Mouse (Mus musculus) left cerebral cortex, postnatal 25 days (tissue): Measurements from ENCODE around the gene Gzmm. TPM values are rescaled to one million over a fixed set of nuclear protein-coding genes. Genes with fewer than 3 reads are reported as not detected.

Experiments
- total RNA-seq, 2 experiments: library from RNA; stranded (reverse); gene quantifications; 2 replicates each; pipeline ENCODE4 v1.2.3; 2021

Gzmm gene
- total RNA-seq, 2 experiments from 2014 or later: 1.5 to 2.4 TPM

Other genes with a start within 250 kb of the Gzmm start
- not detected for gene Vmn2r83, start 220.3 kb upstream of the Gzmm start, total RNA-seq
- 1 to 10 TPM; 2.3 to 4.3 TPM for gene Plpp2, start 155.2 kb upstream of the Gzmm start, total RNA-seq
- 10 to 100 TPM; 48.2 to 48.4 TPM for gene Mier2, start 133.8 kb upstream of the Gzmm start, total RNA-seq
- not detected for gene Theg, start 101.7 kb upstream of the Gzmm start, total RNA-seq
- 10 to 100 TPM; 15.2 to 18.6 TPM for gene C2cd4c, start 75.0 kb upstream of the Gzmm start, total RNA-seq
- 10 to 100 TPM; 42.2 to 44.4 TPM for gene Shc2, start 51.1 kb upstream of the Gzmm start, total RNA-seq
- gene Odf3l2, start 43.3 kb upstream of the Gzmm start, total RNA-seq: under 1 TPM; 0.34 to 0.57 TPM
- gene Madcam1, start 24.5 kb upstream of the Gzmm start, total RNA-seq: not detected
- gene Tpgs1, start 19.7 kb upstream of the Gzmm start, total RNA-seq: 10 to 100 TPM; 82.0 to 82.8 TPM
- gene Cdc34, start 6.8 kb upstream of the Gzmm start, total RNA-seq: 10 to 100 TPM; 75.9 to 78.0 TPM
- 100 to 1,000 TPM; 650 to 673 TPM for gene Bsg, start 15.5 kb downstream of the Gzmm start, total RNA-seq
- gene Hcn2, start 27.6 kb downstream of the Gzmm start, total RNA-seq: 100 to 1,000 TPM; 111 to 123 TPM
- gene Polrmt, start 57.6 kb downstream of the Gzmm start, total RNA-seq: 10 to 100 TPM; 42.1 to 45.7 TPM
- gene Fgf22, start 66.1 kb downstream of the Gzmm start, total RNA-seq: 1 to 10 TPM; 2.8 to 4.0 TPM
- 10 to 100 TPM; 90.9 to 96.0 TPM for gene Rnf126, start 77.9 kb downstream of the Gzmm start, total RNA-seq
- gene Fstl3, start 88.3 kb downstream of the Gzmm start, total RNA-seq: 1 to 10 TPM; 2.2 to 2.4 TPM
- 1 to 10 TPM in 1 of 2 experiments, under 1 TPM in 1; 0.62 to 1.1 TPM for gene Prss57, start 101.9 kb downstream of the Gzmm start, total RNA-seq
- 100 to 1,000 TPM; 318 to 348 TPM for gene Palm, start 104.6 kb downstream of the Gzmm start, total RNA-seq
- gene Misp, start 132.0 kb downstream of the Gzmm start, total RNA-seq: 1 to 10 TPM in 1 of 2 experiments, under 1 TPM in 1; 0.62 to 1.7 TPM
- 10 to 100 TPM; 48.5 to 52.3 TPM for gene Ptbp1, start 165.4 kb downstream of the Gzmm start, total RNA-seq
- 1 to 10 TPM; 1.4 to 2.4 TPM for gene Prtn3, start 185.5 kb downstream of the Gzmm start, total RNA-seq
- gene Plppr3, start 185.6 kb downstream of the Gzmm start, total RNA-seq: 10 to 100 TPM; 51.1 to 53.3 TPM
- not detected for gene Elane, start 197.2 kb downstream of the Gzmm start, total RNA-seq
- not detected for gene Cfd, start 201.8 kb downstream of the Gzmm start, total RNA-seq
- gene Med16, start 219.9 kb downstream of the Gzmm start, total RNA-seq: 10 to 100 TPM; 57.5 to 59.8 TPM
- gene Gm26602, start 221.8 kb downstream of the Gzmm start, total RNA-seq: not detected
- gene Kiss1r, start 228.0 kb downstream of the Gzmm start, total RNA-seq: 1 to 10 TPM; 7.1 to 7.8 TPM
- gene R3hdm4, start 232.2 kb downstream of the Gzmm start, total RNA-seq: 100 to 1,000 TPM; 366 to 394 TPM
- gene Arid3a, start 238.0 kb downstream of the Gzmm start, total RNA-seq: 1 to 10 TPM; 5.4 to 8.6 TPM